In the genomic region with DNA sequence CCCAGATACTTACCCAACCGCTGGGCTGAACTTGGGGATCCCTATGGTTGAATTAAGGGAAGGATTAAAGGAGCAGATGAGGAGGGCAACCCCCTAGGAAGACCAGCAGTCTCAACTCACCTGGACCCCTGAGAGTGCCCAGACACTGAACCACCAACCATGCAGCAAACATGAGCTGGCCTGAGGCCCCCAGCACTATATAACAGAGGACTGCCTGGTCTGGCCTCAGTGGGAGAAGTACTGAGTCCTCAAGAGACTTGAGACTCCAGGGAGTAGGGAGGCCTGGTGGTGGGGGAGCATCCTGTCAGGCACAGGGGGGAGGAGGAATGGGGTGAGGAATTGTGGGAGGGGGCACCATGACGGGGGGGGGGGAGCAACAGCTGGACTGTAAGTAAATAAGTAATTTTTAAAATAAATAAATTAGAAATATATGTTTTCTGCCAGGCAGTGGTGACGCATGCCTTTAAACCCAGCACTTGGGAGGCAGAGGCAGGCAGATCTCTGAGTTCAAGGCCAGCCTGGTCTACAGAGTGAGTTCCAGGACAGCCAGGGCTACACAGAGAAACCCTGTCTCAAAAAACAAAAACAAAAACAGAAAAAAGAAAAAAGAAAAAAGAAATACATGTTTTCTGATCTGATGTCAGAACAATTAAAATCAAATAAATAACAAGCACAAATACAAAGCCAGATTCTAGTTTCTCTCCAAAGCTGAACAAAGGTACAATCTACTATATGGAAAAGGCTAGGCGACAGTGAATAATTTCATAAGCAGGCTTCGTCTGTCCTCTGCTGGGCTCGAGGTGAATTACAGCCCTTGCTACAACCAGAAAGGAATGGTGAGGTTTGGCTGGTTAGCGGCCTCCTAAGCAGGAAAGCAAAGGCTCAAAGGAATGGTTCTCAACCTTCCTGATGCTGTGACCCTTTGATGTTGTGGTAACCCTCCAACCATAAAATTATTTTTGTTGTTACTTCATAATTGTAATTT, we compare ENCODE assay signal across 8 mouse cellular contexts. TPM values are rescaled to one million over a fixed set of nuclear protein-coding genes. Genes with fewer than 3 reads are reported as not detected.
A peak's percentile ranks its signal among the peaks of the same experiment; 100 is the strongest.
DNase-seq lines count a peak whose midpoint lies in the region; ATAC-seq and TF ChIP-seq lines count a peak whose summit lies in the region.

No protein-coding gene starts in this region.

- DNase-seq in WW6 (ENCODE audit: low read depth, low spot score) = peak; percentile 18
- peak; percentile 73 for DNase-seq in embryo, embryonic 9.5 days (ENCODE audit: extremely low spot score)
- peak; percentile 66 to 84 for DNase-seq in heart, postnatal 14 days
- DNase-seq in kidney, postnatal 25 days = peak; percentile 76 to 90
- DNase-seq in liver, postnatal 0 days = peak; percentile 66
- peak; percentile 39 for DNase-seq in ovary, postnatal 10 days (ENCODE audit: low spot score)
- peak; percentile 62 to 69 for DNase-seq in urinary bladder, postnatal 36 days (ENCODE audit: low spot score in 2 of 2)

- no peaks in the 10 kb centered on the region for H3K79me2 ChIP-seq in C2C12 (ENCODE audit: control insufficient read depth, insufficient read depth)

- H3K36me3 ChIP-seq in C2C12 (ENCODE audit: control insufficient read depth, insufficient read depth) = no peaks in the 10 kb centered on the region
- H3K36me3 ChIP-seq in liver, postnatal 0 days (replicated peaks; ENCODE audit: insufficient read depth, low read length) = no peaks in the 10 kb centered on the region

- H3K9me3 ChIP-seq in liver, postnatal 0 days (ENCODE audit: low read length) = no peaks in the 10 kb centered on the region

- TF ChIP-seq EP300 in liver, postnatal 0 days (IDR thresholded peaks at IDR 0.05; ENCODE audit: low read depth) = no peak

- no peak overlapping the region for H3K4me3 ChIP-seq in C2C12 (ENCODE audit: insufficient read depth, poor library complexity, severe bottlenecking)
- H3K4me3 ChIP-seq in liver, postnatal 0 days (ENCODE audit: low read depth, low read length) = no peak overlapping the region

- H3K9ac ChIP-seq in liver, postnatal 0 days (replicated peaks) = no peak overlapping the region

- 39% methylated on average over 7 of the region's 7 CpGs for whole genome bisulfite sequencing in liver, postnatal 0 days (ENCODE audit: insufficient replicate concordance)

- no peak overlapping the region for H3K27ac ChIP-seq in liver, postnatal 0 days (ENCODE audit: low read depth)

- ATAC-seq in liver, postnatal 0 days = peak; percentile 47; the same call in 1 of the 2 replicates

- peak; percentile 77 for TF ChIP-seq CTCF in C2C12 (IDR thresholded peaks at IDR 0.05; ENCODE audit: control insufficient read depth, insufficient read depth, insufficient read length)
- peak; percentile 90 for TF ChIP-seq CTCF in liver, postnatal 0 days (IDR thresholded peaks at IDR 0.05; ENCODE audit: low read depth)

- H3K4me1 ChIP-seq in liver, postnatal 0 days (ENCODE audit: insufficient read depth) = no peaks in the 10 kb centered on the region

- no peaks in the 10 kb centered on the region for H3K27me3 ChIP-seq in C2C12 (ENCODE audit: control insufficient read depth, insufficient read depth, insufficient read length)
- H3K27me3 ChIP-seq in liver, postnatal 0 days (ENCODE audit: insufficient read depth, low read length) = no peaks in the 10 kb centered on the region

- intact Hi-C loops in heart, postnatal 14 days (cut with DNase I) = loop anchor here (1.0 kb wide), 2 partner anchors 141 to 179 kb away; no protein-coding TSS in a partner anchor

- no peak overlapping the region for H3ac ChIP-seq in C2C12 (ENCODE audit: control insufficient read depth, insufficient read length, low read depth)

- H3K4me2 ChIP-seq in liver, postnatal 0 days (ENCODE audit: low read depth, low read length) = no peak overlapping the region

- no peaks in the 10 kb centered on the region for H3K79me3 ChIP-seq in C2C12 (ENCODE audit: low read depth)

TF ChIP-seq in C2C12, 6 proteins besides CTCF, POLR2A, EP300 and RAD21:
- no peak for TF ChIP-seq USF1 (IDR thresholded peaks at IDR 0.05; ENCODE audit: low read depth)
- TF ChIP-seq CEBPB (IDR thresholded peaks at IDR 0.05; ENCODE audit: low read depth) = no peak
- no peak for TF ChIP-seq MYOD1 (IDR thresholded peaks at IDR 0.05; ENCODE audit: control insufficient read depth, insufficient read length, low read depth)
- no peak for TF ChIP-seq FOSL1 (IDR thresholded peaks at IDR 0.05; ENCODE audit: insufficient read depth, low read length, poor library complexity, severe bottlenecking)

RNA-seq across cellular contexts. Expression of gene Atl2, which starts 55.4 kb away (rescaled TPM):
- 11.8 TPM for polyA plus RNA-seq in C2C12 (2012; fragmentation: generic; extraction: Trizol)
- 10 to 100 TPM; 34.0 to 36.9 TPM for total RNA-seq in heart, postnatal 14 days (2021)
- polyA plus RNA-seq in liver, postnatal 0 days (2015; fragmentation: Nextera tagmentation; extraction: Ambion mirVana) = 40.8 and 41.2 TPM in 2 replicates

Comparison
In these comparisons a context has a peak if more than half of its experiments do, and no peak if none do; other contexts are left out.
1. DNase-seq: peak in every context shown above with its lines; median percentile 83 in kidney, postnatal 25 days; 75 in heart, postnatal 14 days; 73 in embryo, embryonic 9.5 days; 66 in liver, postnatal 0 days; 66 in urinary bladder, postnatal 36 days; 39 in ovary, postnatal 10 days; 18 in WW6.